Mouse (Mus musculus): ENCODE results near the gene Caln1.

- TF ChIP-seq CTCF (IDR thresholded peaks at IDR 0.05) (0 out of 2 replicates have a peak, but pooled peaks have one; percentile 3), EP300 (IDR thresholded peaks at IDR 0.05) (peak; percentile 64)
Measured at GRCm38 (mm10) chr5:130623206-130623605, 254.0 kb downstream of the Caln1 start.
